Mouse (Mus musculus) R1 (cell line): ENCODE results near the gene Nxph4.

Source experiments
- DNase-seq: peaks from one replicate; pipeline ENCODE4 v3.0.0-alpha.2; 2018; ENCODE audit warnings: low read depth, low spot score

Nxph4 gene

DNA sequence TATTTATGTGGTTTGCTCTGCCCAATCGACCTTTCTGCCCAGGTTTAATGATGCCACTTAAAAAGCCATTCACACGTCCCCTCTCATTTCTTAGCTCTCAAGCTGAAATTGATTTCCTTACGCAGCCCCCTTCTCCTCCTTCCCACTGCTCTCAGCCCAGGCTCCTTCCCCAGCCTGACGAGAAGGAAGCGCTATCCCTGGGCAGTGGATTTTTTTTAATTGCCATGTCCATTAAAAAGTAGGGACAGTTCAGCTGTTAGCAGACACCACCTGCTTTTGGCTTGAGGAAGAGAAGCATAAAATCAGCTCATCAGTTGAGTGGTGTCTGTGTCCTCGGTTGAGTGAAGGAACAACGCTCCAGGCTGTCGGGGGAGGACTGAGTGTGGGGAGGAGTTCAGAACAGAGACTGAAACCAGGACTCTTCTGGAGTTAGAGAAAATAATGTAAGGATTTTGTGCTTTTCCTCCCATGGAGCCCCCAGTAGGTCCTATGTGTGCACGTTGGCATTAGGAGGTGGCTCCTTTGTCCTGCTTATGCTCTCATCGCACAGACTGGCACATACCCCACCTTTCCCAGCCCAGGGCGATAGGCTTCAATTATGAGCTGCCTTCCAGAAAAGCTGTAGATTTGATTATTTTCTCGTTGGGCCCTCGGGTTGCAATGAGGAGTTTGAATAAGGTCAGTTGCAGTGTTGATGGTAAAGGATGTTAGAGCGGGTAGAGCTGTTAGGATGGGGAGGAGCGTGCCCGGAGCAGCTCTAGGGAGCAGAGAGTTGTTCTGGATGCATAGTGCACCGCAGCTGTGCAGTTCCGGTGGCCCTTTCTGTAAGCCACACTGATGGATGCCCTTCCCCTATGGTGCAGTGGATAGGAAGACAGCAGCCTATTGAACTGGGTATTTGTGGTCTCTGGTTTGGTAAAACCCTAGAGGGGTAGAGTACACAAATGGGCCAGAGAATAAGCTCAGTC lies 43.9 kb downstream of the Nxph4 start:
- no peak for DNase-seq

GRCm38 (mm10) chr10:127488856-127489255 lies 45.5 kb downstream of the Nxph4 start:
- no peak for DNase-seq

GRCm38 (mm10) chr10:127485235-127485634 lies 49.1 kb downstream of the Nxph4 start:
- no peak for DNase-seq

DNA sequence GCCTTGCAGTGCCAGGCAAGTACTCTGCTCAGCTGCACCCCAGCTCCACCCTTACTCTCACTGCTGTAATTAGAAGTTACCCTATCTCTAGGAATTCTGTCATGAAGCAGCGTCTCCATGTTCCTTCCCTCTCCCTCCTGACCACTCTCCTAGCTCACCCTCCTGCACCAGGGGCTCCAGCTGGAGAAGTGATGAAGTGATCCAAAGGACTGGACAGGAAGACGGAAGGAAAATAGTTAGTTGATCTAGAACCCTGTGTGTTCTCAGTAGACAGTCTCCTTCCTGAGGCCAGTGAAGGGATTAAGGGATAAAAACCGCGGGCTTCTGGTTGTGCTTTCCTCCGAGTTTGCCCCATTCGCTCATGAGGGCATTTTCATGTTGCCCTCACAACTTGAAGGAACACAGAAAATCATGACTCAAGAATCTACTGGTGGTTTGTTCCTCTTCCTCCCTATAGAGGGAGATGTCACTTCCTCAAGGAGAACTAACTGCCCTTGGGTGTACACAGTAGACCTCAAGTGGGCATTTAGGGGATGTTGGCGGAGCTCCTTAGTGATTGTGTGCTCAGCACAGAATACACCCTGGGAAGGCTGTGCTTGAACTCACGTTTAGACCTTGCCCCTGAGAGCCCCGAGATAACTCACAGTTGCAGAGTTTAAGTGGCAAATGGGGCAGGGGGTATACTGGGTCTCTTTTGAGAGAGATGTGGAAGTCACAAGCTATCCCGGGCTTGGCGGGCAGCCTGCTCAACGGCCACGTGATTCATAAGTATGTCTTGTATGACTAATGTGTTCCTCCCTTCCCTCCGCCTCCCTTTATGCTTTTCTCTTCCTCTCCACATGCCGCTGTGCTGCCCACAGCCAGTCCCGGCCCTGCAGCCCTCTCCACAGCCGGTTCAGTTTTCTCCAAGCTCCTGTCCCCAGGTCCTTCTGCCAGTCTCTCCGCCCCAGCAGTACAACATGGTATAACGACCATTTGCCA lies 53.2 kb downstream of the Nxph4 start:
- DNase-seq = peak; percentile 16

DNA sequence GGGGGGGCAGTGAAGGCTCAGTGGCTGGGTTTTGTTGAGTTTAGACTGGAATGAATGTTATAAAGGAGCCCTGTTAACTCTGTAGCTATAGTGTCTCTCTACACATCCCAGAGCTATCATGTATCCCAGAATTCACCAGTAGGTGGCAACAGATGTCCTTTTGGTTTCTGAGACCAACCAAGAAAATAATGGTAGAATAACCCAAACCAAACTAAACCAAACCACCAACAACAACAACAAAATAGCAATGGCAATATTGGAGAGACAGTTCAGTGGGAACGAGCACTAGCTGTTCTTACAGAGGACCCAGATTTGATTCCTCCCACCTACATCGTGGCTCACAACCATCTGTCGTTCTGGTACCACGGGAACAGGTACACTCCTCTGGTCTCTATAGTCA lies 55.2 kb downstream of the Nxph4 start:
- DNase-seq = peak; percentile 49

GRCm38 (mm10) chr10:127477301-127477700 lies 57.1 kb downstream of the Nxph4 start:
- DNase-seq = no peak

DNA sequence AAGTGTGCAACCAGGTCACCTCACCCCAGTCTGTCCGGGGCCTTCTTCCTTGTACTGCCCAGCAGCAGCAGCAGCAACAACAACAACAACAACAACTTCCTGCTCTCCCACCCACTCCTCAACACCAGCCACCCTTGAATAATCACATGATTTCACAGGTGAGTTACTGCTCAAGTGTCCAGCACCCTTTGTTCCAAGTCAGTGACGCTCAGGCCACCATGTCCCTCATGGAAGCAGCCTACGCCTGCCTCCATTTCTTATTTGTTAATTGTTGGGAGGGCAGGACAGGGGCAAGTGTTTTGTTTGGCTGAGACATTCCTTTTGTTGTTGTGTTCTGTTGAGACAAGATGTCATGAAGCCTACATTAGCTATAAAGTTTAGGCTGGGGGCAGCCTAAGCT lies 57.8 kb downstream of the Nxph4 start:
- DNase-seq = no peak
